Mouse (Mus musculus) CH12.LX (cell line): Measurements from ENCODE around the gene Dek.

Experiments
- BHLHE40 ChIP-seq: IDR thresholded peaks from 2 replicates; pipeline ENCODE4 v1.6.1; 2011; ENCODE audit warnings: mild to moderate bottlenecking, low read depth, low read length, improper control_type of control experiment
- CHD2 ChIP-seq: IDR thresholded peaks from 2 replicates; pipeline ENCODE4 v1.6.1; 2011; ENCODE audit warnings: low read length, improper control_type of control experiment
- CTCF ChIP-seq, 2 experiments: IDR thresholded peaks in 1 of 2; conservative IDR thresholded peaks in 1 of 2; 2 replicates each; pipeline ENCODE4 v1.5.1; 2011 to 2012; ENCODE audit warnings: low read depth in 2 of 2, low read length in 2 of 2, improper control_type of control experiment in 1 of 2, inconsistent platforms in 1 of 2, mild to moderate bottlenecking in 1 of 2, moderate library complexity in 1 of 2
- EP300 ChIP-seq: IDR thresholded peaks from 2 replicates; pipeline ENCODE4 v1.6.1; 2011; ENCODE audit warnings: low read length, improper control_type of control experiment
- HCFC1 ChIP-seq: IDR thresholded peaks from 2 replicates; pipeline ENCODE4 v1.6.1; 2012; ENCODE audit warnings: low read depth, mild to moderate bottlenecking, inconsistent platforms, low read length, improper control_type of control experiment
- IRF4 ChIP-seq: IDR thresholded peaks from 2 replicates; pipeline ENCODE4 v1.6.1; 2014; ENCODE audit warnings: low read depth, mild to moderate bottlenecking, inconsistent platforms, low read length, improper control_type of control experiment
- NELFE ChIP-seq: IDR thresholded peaks from 2 replicates; pipeline ENCODE4 v1.6.1; 2011; ENCODE audit warnings: low read depth, low read length, improper control_type of control experiment
- POLR2A ChIP-seq: IDR thresholded peaks from 2 replicates; pipeline ENCODE4 v1.6.1; 2011; ENCODE audit warnings: low read depth, mild to moderate bottlenecking, improper control_type of control experiment, low read length
- POLR2AphosphoS2 ChIP-seq: IDR thresholded peaks from 2 replicates; pipeline ENCODE4 v1.6.1; 2011; ENCODE audit warnings: low read depth, low read length, improper control_type of control experiment
- SMC3 ChIP-seq: IDR thresholded peaks from 2 replicates; pipeline ENCODE4 v1.6.1; 2011; ENCODE audit warnings: low read depth, low read length, improper control_type of control experiment
- TBP ChIP-seq: conservative IDR thresholded peaks from 2 replicates; pipeline ENCODE4 v1.6.1; 2011; ENCODE audit warnings: low read depth, low read length, improper control_type of control experiment
- UBTF ChIP-seq: IDR thresholded peaks from 2 replicates; pipeline ENCODE4 v1.6.1; 2012; ENCODE audit warnings: low read depth, mild to moderate bottlenecking, inconsistent platforms, low read length, improper control_type of control experiment, moderate library complexity
- ZC3H11A ChIP-seq: IDR thresholded peaks from 2 replicates; pipeline ENCODE4 v1.6.1; 2012; ENCODE audit warnings: low read depth, mild to moderate bottlenecking, inconsistent platforms, low read length, improper control_type of control experiment
- ZNF384 ChIP-seq: IDR thresholded peaks from 2 replicates; pipeline ENCODE4 v1.6.1; 2012; ENCODE audit warnings: low read depth, low read length, improper control_type of control experiment, inconsistent platforms

- TF ChIP-seq SMC3 (no peak), CTCF (conservative IDR thresholded peaks at IDR 0.05 in 1 of 2, IDR thresholded peaks at IDR 0.05 in 1 of 2; ENCODE audit: low read depth in 2 of 2, low read length in 2 of 2) (0 out of 4 replicates have a peak, but pooled peaks of 1 of the 2 experiments have one; percentile 6), ZC3H11A (no peak), UBTF (no peak), IRF4 (no peak), CHD2 (no peak), ZNF384 (no peak), NELFE (no peak), POLR2A (no peak), BHLHE40 (no peak), EP300 (no peak), POLR2AphosphoS2 (no peak), TBP (no peak), HCFC1 (no peak)
Measured at GRCm38 (mm10) chr13:47121333-47121889, 15.4 kb upstream of the Dek start.
